Mouse (Mus musculus) G1E (cell line): ENCODE data around the gene Cdk14. TPM values are rescaled to one million over a fixed set of nuclear protein-coding genes. Genes with fewer than 3 reads are reported as not detected.

Experiments
- ATAC-seq: 2 replicates; pipeline ENCODE4 v1.8.0; 2016; ENCODE audit warnings: mild to moderate bottlenecking; ENCODE audit not compliant: insufficient number of reproducible peaks, poor library complexity, low FRiP score, severe bottlenecking; ENCODE audit errors: extremely low read depth
- DNase-seq: peaks from one replicate; pipeline ENCODE4 v3.0.0; 2012; ENCODE audit warnings: low spot score
- H3K27me3 ChIP-seq: 2 replicates; pipeline ENCODE4 v1.6.1; 2012; ENCODE audit warnings: mild to moderate bottlenecking, low read length, inconsistent platforms; ENCODE audit not compliant: insufficient read depth
- H3K36me3 ChIP-seq: replicated peaks from 2 replicates; pipeline ENCODE3; 2012; ENCODE audit warnings: mild to moderate bottlenecking, inconsistent platforms
- H3K4me1 ChIP-seq: 2 replicates; pipeline ENCODE4 v1.6.1; 2012; ENCODE audit warnings: low read depth, low read length, inconsistent platforms, mixed read lengths; ENCODE audit not compliant: insufficient read depth
- H3K4me3 ChIP-seq: 2 replicates; pipeline ENCODE4 v1.5.1; 2012; ENCODE audit warnings: low read depth, mild to moderate bottlenecking, inconsistent platforms, low read length, moderate library complexity, mixed read lengths
- H3K9me3 ChIP-seq: replicated peaks from 2 replicates; pipeline ENCODE4 v1.6.1; 2012; ENCODE audit warnings: inconsistent platforms
- CTCF ChIP-seq: IDR thresholded peaks from 2 replicates; pipeline ENCODE4 v1.5.1; 2012; ENCODE audit warnings: low read depth, low read length, inconsistent platforms, mixed read lengths
- GATA1 ChIP-seq: IDR thresholded peaks from 2 replicates; pipeline ENCODE4 v1.6.1; 2012; ENCODE audit warnings: borderline replicate concordance, low read length, inconsistent platforms, mixed read lengths
- GATA2 ChIP-seq: IDR thresholded peaks from 2 replicates; pipeline ENCODE4 v1.6.1; 2012; ENCODE audit warnings: low read depth, low read length, inconsistent platforms, borderline replicate concordance
- POLR2AphosphoS5 ChIP-seq: IDR thresholded peaks from 2 replicates; pipeline ENCODE4 v1.6.1; 2012; ENCODE audit warnings: low read depth, low read length, inconsistent platforms; ENCODE audit not compliant: insufficient replicate concordance
- TAL1 ChIP-seq: conservative IDR thresholded peaks from 2 replicates; pipeline ENCODE4 v1.6.1; 2012; ENCODE audit warnings: low read depth, low read length, inconsistent platforms, mixed read lengths
- polyA plus RNA-seq: library from polyadenylated mRNA; stranded (reverse); fragments of >175 nt; gene quantifications from 2 replicates; pipeline ENCODE4 v1.2.3, GENCODE M21; 2012
- total RNA-seq, 2 experiments: library from RNA; stranded (forward) in 1 of 2; stranded (reverse) in 1 of 2; fragments of 200-1000 nt in 1 of 2; fragments of >200 nt in 1 of 2; fragmentation: Nextera tagmentation in 1 of 2; gene quantifications; 2 replicates each; pipeline ENCODE4 v1.2.3; 2014 to 2017

The Cdk14 gene
- total and polyA plus RNA-seq, 3 experiments, result 0.98 TPM; not detected in 2

GRCm38 (mm10) chr5:4867849-4868562 is 552.1 kb downstream of the Cdk14 start:
- H3K27me3 ChIP-seq, result 0 out of 2 replicates have a peak, but pooled peaks cover 3% of the 10 kb centered on the region
- no peak for TF ChIP-seq GATA2
- no peak for TF ChIP-seq GATA1
- no peak for TF ChIP-seq TAL1
- no peak for TF ChIP-seq POLR2AphosphoS5
- TF ChIP-seq CTCF, result no peak
- DNase-seq, result no peak
- no peaks in the 10 kb centered on the region for H3K36me3 ChIP-seq
- H3K4me3 ChIP-seq, result no peak overlapping the region
- no peak for ATAC-seq
- no peaks in the 10 kb centered on the region for H3K4me1 ChIP-seq
- no peaks in the 10 kb centered on the region for H3K9me3 ChIP-seq

GRCm38 (mm10) chr5:4866945-4867344 is 553.2 kb downstream of the Cdk14 start:
- no peaks in the 10 kb centered on the region for H3K4me1 ChIP-seq
- no peaks in the 10 kb centered on the region for H3K36me3 ChIP-seq
- no peak overlapping the region for H3K4me3 ChIP-seq
- no peak for ATAC-seq
- DNase-seq, result no peak
- TF ChIP-seq CTCF, result no peak
- TF ChIP-seq GATA2, result no peak
- TF ChIP-seq POLR2AphosphoS5, result no peak
- TF ChIP-seq TAL1, result no peak
- TF ChIP-seq GATA1, result no peak
- H3K27me3 ChIP-seq, result 0 out of 2 replicates have a peak, but pooled peaks cover 3% of the 10 kb centered on the region
- no peaks in the 10 kb centered on the region for H3K9me3 ChIP-seq

- no peak for TF ChIP-seq TAL1
- no peak for TF ChIP-seq GATA1
- no peak for TF ChIP-seq GATA2
- no peak for TF ChIP-seq POLR2AphosphoS5
- no peak for TF ChIP-seq CTCF
Observed at GRCm38 (mm10) chr5:4866099-4866498, 554.0 kb downstream of the Cdk14 start.

GRCm38 (mm10) chr5:4861592-4861991 is 558.5 kb downstream of the Cdk14 start:
- TF ChIP-seq TAL1, result no peak
- no peak for TF ChIP-seq POLR2AphosphoS5
- TF ChIP-seq CTCF, result no peak
- TF ChIP-seq GATA2, result no peak
- no peak for TF ChIP-seq GATA1
- DNase-seq (no peak), ATAC-seq (no peak)
- H3K27me3 ChIP-seq, result no peaks in the 10 kb centered on the region
- H3K4me3 ChIP-seq, result no peak overlapping the region
- no peaks in the 10 kb centered on the region for H3K9me3 ChIP-seq
- H3K4me1 ChIP-seq, result no peaks in the 10 kb centered on the region
- H3K36me3 ChIP-seq, result no peaks in the 10 kb centered on the region

More at GRCm38 (mm10) chr5:4866099-4866498, 554.0 kb downstream of the Cdk14 start:
- ATAC-seq (no peak), DNase-seq (no peak)
- Histone ChIP-seq H3K4me1 (no peaks in the 10 kb centered on the region), H3K27me3 (0 out of 2 replicates have a peak, but pooled peaks cover 3% of the 10 kb centered on the region), H3K9me3 (no peaks in the 10 kb centered on the region), H3K36me3 (no peaks in the 10 kb centered on the region), H3K4me3 (no peak overlapping the region)

- no peaks in the 10 kb centered on the region for H3K9me3 ChIP-seq
- no peaks in the 10 kb centered on the region for H3K4me1 ChIP-seq
- DNase-seq (no peak), ATAC-seq (no peak)
- no peak for TF ChIP-seq GATA2
- TF ChIP-seq CTCF, result no peak
- TF ChIP-seq GATA1, result no peak
- TF ChIP-seq POLR2AphosphoS5, result no peak
- no peak for TF ChIP-seq TAL1
- no peak overlapping the region for H3K4me3 ChIP-seq
- H3K36me3 ChIP-seq, result no peaks in the 10 kb centered on the region
- H3K27me3 ChIP-seq, result no peaks in the 10 kb centered on the region
Observed at GRCm38 (mm10) chr5:4861141-4861540, 559.0 kb downstream of the Cdk14 start.

- DNase-seq (no peak), ATAC-seq (no peak)
- Histone ChIP-seq H3K9me3 (no peaks in the 10 kb centered on the region), H3K4me1 (no peaks in the 10 kb centered on the region), H3K4me3 (no peak overlapping the region), H3K27me3 (no peaks in the 10 kb centered on the region), H3K36me3 (no peaks in the 10 kb centered on the region)
- TF ChIP-seq CTCF, result no peak
- no peak for TF ChIP-seq GATA2
- no peak for TF ChIP-seq TAL1
Observed at GRCm38 (mm10) chr5:4858032-4858641, 562.0 kb downstream of the Cdk14 start.
